ENCODE assay signal across 9 mouse cellular contexts in the genomic region with DNA sequence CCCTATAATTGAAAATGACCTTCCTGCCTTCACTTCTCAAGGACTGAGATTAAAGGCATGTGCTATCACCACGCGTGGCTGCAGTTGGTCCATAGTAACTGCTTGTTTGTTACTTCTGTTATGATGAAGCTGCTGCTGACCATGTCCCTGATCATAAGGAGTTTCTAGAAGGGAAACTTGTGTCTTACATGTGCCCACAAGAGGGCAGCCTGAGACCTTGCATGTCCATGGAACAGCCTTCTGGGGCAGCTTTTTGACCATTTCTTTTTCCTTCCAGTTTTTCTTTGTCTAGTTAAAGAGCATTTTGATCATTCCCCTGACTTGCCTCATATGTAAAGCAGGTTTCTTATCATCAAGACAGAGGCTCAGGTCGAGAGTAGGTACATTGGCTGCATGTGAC. TPM values are rescaled to one million over a fixed set of nuclear protein-coding genes. Genes with fewer than 3 reads are reported as not detected.
DNase-seq lines count a peak whose midpoint lies in the region; ATAC-seq and TF ChIP-seq lines count a peak whose summit lies in the region.
"Had no signal": no experiment of that assay in that cellular context is flagged by ENCODE, and none has a peak within 500 bp of the region (broad histone marks: within the 10 kb centered on the region; RNA-seq: fewer than 3 reads in every experiment).

No protein-coding gene starts in this region.

- DNase-seq in CD4-positive helper T cell, adult 2 months (ENCODE audit: low read depth, low spot score): peak; percentile 17
- DNase-seq in adrenal gland, adult (ENCODE audit: inconsistent age in 2 of 2, low spot score in 1 of 2): peak; percentile 18 to 64
- peak; percentile 71 for DNase-seq in embryo, embryonic 10.5 days (ENCODE audit: low spot score)
- peak; percentile 62 for DNase-seq in kidney, postnatal 0 days (ENCODE audit: low spot score)
- peak; percentile 18 for DNase-seq in lung, postnatal 14 days
- peak; percentile 1 for DNase-seq in yolk sac, embryonic 10.5 days (ENCODE audit: low spot score)

- H3K36me3 ChIP-seq in intestine, postnatal 0 days (ENCODE audit: control insufficient read depth, insufficient read depth): no peaks in the 10 kb centered on the region
- H3K36me3 ChIP-seq in intestine, embryonic 15.5 days: no peaks in the 10 kb centered on the region
- H3K36me3 ChIP-seq in kidney, postnatal 0 days (ENCODE audit: insufficient read depth, low read length): no peaks in the 10 kb centered on the region
- H3K36me3 ChIP-seq: embryonic facial prominence, embryonic 12.5 days had no signal

- peak; percentile 74 for TF ChIP-seq CTCF in intestine, postnatal 0 days (IDR thresholded peaks at IDR 0.05; ENCODE audit: low read depth)
- TF ChIP-seq CTCF in kidney, postnatal 0 days (IDR thresholded peaks at IDR 0.05; ENCODE audit: low read depth): peak; percentile 71

- H3K4me3 ChIP-seq in intestine, postnatal 0 days (ENCODE audit: low read depth, low read length): no peak overlapping the region
- H3K4me3 ChIP-seq in intestine, embryonic 15.5 days (replicated peaks): no peak overlapping the region
- H3K4me3 ChIP-seq in kidney, postnatal 0 days (replicated peaks; ENCODE audit: low read depth, low read length): no peak overlapping the region
- H3K4me3 ChIP-seq: embryonic facial prominence, embryonic 12.5 days had no signal

- no peak overlapping the region for H3K4me2 ChIP-seq in intestine, postnatal 0 days (replicated peaks; ENCODE audit: low read depth)
- H3K4me2 ChIP-seq in intestine, embryonic 15.5 days (replicated peaks): no peak overlapping the region
- H3K4me2 ChIP-seq in kidney, postnatal 0 days (ENCODE audit: low read length): no peak overlapping the region
- H3K4me2 ChIP-seq: embryonic facial prominence, embryonic 12.5 days had no signal

- WGBS in intestine, postnatal 0 days: 43% methylated on average over 3 of the region's 3 CpGs
- WGBS in intestine, embryonic 15.5 days: 26% methylated on average over 3 of the region's 3 CpGs
- WGBS in kidney, postnatal 0 days: 37% methylated on average over 3 of the region's 3 CpGs

- no peak for ATAC-seq in intestine, postnatal 0 days
- ATAC-seq in intestine, embryonic 15.5 days: no peak
- ATAC-seq in kidney, postnatal 0 days (replicated peaks; ENCODE audit: low FRiP score, low read depth): no peak

- no peaks in the 10 kb centered on the region for H3K27me3 ChIP-seq in intestine, postnatal 0 days (replicated peaks; ENCODE audit: control insufficient read depth, insufficient read depth, low read length)
- no peaks in the 10 kb centered on the region for H3K27me3 ChIP-seq in intestine, embryonic 15.5 days (replicated peaks)
- no peaks in the 10 kb centered on the region for H3K27me3 ChIP-seq in kidney, postnatal 0 days (ENCODE audit: insufficient read depth, low read length)
- H3K27me3 ChIP-seq: embryonic facial prominence, embryonic 12.5 days had no signal

- no peaks in the 10 kb centered on the region for H3K4me1 ChIP-seq in intestine, postnatal 0 days (replicated peaks; ENCODE audit: control insufficient read depth, insufficient read depth, low read length)
- H3K4me1 ChIP-seq in intestine, embryonic 15.5 days (replicated peaks): no peaks in the 10 kb centered on the region
- H3K4me1 ChIP-seq in kidney, postnatal 0 days (replicated peaks; ENCODE audit: insufficient read depth, low read length): no peaks in the 10 kb centered on the region
- H3K4me1 ChIP-seq: embryonic facial prominence, embryonic 12.5 days had no signal

- no peak overlapping the region for H3K9ac ChIP-seq in intestine, postnatal 0 days (ENCODE audit: low read depth, low read length)
- H3K9ac ChIP-seq in intestine, embryonic 15.5 days: no peak overlapping the region
- H3K9ac ChIP-seq in kidney, postnatal 0 days (ENCODE audit: low read depth, low read length): no peak overlapping the region
- H3K9ac ChIP-seq: embryonic facial prominence, embryonic 12.5 days had no signal

- no peaks in the 10 kb centered on the region for H3K9me3 ChIP-seq in intestine, postnatal 0 days (ENCODE audit: control insufficient read depth)
- H3K9me3 ChIP-seq in intestine, embryonic 15.5 days: no peaks in the 10 kb centered on the region
- H3K9me3 ChIP-seq in kidney, postnatal 0 days (replicated peaks; ENCODE audit: low read length): no peaks in the 10 kb centered on the region
- H3K9me3 ChIP-seq: embryonic facial prominence, embryonic 12.5 days had no signal

- H3K27ac ChIP-seq in intestine, postnatal 0 days (ENCODE audit: low read depth, low read length): no peak overlapping the region
- no peak overlapping the region for H3K27ac ChIP-seq in intestine, embryonic 15.5 days
- H3K27ac ChIP-seq in kidney, postnatal 0 days: no peak overlapping the region
- H3K27ac ChIP-seq: embryonic facial prominence, embryonic 12.5 days had no signal

RNA-seq across cellular contexts. Expression of gene Map7d2, which starts 27.8 kb away (rescaled TPM):
- 0.93 and 1.0 TPM in 2 replicates for polyA plus RNA-seq in intestine, postnatal 0 days (2015; fragmentation: Nextera tagmentation; extraction: Ambion mirVana)
- polyA plus RNA-seq in intestine, embryonic 15.5 days (2015; fragmentation: Nextera tagmentation; extraction: Ambion mirVana): 1.5 TPM in 2 replicates
- 1.8 and 1.9 TPM in 2 replicates for polyA plus RNA-seq in kidney, postnatal 0 days (2015; fragmentation: Nextera tagmentation; extraction: Ambion mirVana)

Comparison
In these comparisons a context has a peak if more than half of its experiments do, and no peak if none do; other contexts are left out.
1. DNase-seq: peak in every context shown above with its lines; median percentile 71 in embryo, embryonic 10.5 days; 62 in kidney, postnatal 0 days; 41 in adrenal gland, adult; 18 in lung, postnatal 14 days; 17 in CD4-positive helper T cell, adult 2 months; 1 in yolk sac, embryonic 10.5 days.